Mouse (Mus musculus) gastrocnemius, adult 8-10 months (tissue): ENCODE measurements around the gene Mbip. TPM values are rescaled to one million over a fixed set of nuclear protein-coding genes. Genes with fewer than 3 reads are reported as not detected.

ENCODE experiments used
- DNase-seq, 2 experiments: peaks; one replicate each; pipeline ENCODE4 v3.0.0; 2022; ENCODE audit warnings: low spot score in 2 of 2
- total RNA-seq, 4 experiments: library from RNA; stranded (reverse); gene quantifications; 2 replicates each; pipeline ENCODE4 v1.2.4; 2022

The Mbip gene
- total RNA-seq, 4 experiments from 2014 or later = 4.3 to 5.0 (median 4.6) TPM

DNA sequence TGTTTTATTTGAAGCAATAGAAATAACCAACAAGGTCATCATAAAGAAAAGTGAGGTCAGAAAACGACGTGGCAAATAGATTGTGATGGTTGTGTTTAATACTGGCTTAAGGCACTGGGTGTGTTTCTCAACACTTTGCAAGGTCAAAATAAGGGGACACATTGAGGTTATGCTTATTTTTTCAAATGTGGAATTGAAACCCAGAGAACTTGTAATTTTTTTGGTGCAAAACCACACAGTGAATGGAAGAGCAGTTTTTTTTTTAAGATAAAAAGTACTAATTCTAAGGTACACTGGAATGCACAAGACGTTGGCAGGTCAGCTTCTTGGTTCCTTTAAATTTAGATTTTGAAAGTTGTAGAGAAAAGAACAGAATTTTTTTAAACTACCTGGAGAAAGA, 50.5 kb downstream of the Mbip start:
- no peak for DNase-seq

- DNase-seq = no peak
Observed at GRCm38 (mm10) chr12:56288548-56288947, 57.1 kb downstream of the Mbip start.

DNA sequence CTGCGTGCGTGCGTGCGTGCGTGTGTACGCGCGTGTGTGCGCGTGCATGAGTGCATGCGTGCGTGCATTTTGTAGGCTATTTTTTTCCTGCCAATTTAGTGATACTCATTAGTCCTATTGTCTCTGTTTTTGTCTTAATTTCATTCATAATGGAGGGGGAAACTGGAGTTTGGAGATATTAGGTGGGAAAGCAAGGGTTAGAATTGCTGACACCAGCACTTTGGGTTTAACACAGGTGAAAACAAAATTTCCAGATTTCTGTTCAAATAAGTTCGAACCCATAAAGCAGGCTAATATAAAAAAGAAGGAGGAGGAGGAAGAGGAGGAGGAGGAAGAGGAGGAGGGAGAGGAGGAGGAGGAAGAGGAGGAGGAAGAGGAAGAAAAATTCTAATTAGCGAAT, 58.9 kb downstream of the Mbip start:
- no peak for DNase-seq

DNA sequence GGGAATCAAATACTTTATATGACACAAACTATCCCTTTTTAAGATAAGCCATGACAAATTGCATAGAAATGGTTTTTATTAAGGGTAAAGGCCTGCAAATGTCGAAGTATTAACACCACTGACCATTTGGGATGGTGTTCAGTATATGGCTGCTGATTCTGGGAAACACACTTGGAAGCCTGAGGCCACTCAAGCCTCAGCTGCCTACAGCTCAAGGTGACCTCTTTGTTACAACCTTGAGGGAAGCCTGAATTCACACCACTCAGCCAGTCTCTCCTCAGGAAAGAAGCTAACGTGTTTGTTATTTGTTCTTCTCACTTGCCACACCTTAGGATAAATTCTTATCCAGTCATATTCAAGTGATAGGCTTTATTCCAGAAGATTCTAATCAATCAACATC, 61.5 kb downstream of the Mbip start:
- DNase-seq = no peak

- no peak for DNase-seq
Observed at GRCm38 (mm10) chr12:56281649-56282048, 64.0 kb downstream of the Mbip start.

Other genes with a start within 250 kb of the Mbip start
- gene Nkx2-1, start 191.0 kb upstream of the Mbip start, total RNA-seq = not detected